Mouse (Mus musculus): ENCODE results near the gene Fchsd2.

GRCm38 (mm10) chr7:101085779-101086178 is 6.9 kb upstream of the Fchsd2 start:
- TF ChIP-seq CTCF (IDR thresholded peaks at IDR 0.05; ENCODE audit: low read depth, low read length) (no peak), TAL1 (conservative IDR thresholded peaks at IDR 0.05; ENCODE audit: low read depth, low read length) (no peak), POLR2AphosphoS5 (IDR thresholded peaks at IDR 0.05; ENCODE audit: insufficient replicate concordance, low read depth, low read length) (no peak)

All from G1E (cell line).